Mouse (Mus musculus): Measurements from ENCODE around the gene Tnks1bp1.

Gene Tnks1bp1

DNA sequence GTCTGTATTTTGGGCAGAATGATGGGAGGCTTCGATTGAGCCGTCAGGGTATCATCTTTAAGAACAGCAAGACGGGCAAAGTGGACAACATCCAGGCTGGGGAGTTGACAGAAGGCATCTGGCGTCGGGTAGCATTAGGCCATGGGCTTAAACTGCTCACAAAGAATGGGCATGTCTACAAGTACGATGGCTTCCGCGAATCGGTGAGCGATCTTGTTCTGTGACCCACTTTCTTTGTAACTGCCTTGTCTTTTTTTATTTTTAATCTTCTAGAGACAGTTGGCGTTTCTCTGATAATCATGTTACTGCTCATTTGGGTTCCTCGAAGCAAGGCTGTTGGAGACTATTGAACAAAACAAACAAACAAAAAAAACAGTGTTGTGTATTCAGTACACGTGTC lies 9.5 kb upstream of the Tnks1bp1 start:
- DNase-seq (ENCODE audit: low spot score in 2 of 2): no peak

DNA sequence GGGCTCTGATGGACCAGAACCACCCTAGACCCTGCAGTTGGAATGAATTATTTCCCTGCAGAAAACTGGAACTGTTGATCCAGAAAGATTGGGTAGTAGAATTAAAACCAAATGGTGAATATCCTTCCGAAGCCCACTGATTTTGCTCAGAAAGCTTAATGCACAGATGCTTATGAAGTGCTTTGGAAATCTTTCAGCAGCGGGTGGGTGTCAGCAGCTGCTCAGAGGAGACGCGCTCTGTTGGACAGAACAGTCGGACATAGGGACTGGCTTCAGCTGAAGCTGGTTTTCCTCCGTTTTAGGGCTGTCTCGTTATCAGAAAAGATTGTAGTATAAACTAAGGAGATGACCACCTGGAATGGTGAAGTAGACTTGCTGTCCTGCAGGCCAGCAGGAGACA lies 4.2 kb upstream of the Tnks1bp1 start:
- DNase-seq (ENCODE audit: low spot score in 2 of 2): no peak

DNA sequence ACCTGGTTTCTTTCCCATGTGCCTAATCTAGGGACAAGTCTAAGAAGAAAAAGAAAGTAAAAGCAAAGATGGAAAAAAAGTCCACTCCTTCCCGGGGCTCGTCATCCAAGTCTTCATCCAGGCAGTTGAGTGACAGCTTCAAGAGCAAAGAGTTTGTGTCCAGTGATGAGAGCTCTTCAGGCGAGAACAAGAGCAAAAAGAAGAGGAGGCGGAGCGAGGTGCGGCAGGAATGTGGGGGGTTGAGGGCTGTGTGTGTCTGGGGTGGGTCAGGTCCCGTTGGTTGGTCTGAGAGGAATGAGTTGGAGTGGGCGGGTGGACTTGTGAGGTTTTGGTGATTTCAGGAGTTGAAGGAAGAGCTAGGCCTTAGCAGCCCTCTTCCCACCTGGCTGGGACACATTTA lies 1.6 kb upstream of the Tnks1bp1 start:
- no peak for DNase-seq (ENCODE audit: low spot score in 2 of 2)

DNA sequence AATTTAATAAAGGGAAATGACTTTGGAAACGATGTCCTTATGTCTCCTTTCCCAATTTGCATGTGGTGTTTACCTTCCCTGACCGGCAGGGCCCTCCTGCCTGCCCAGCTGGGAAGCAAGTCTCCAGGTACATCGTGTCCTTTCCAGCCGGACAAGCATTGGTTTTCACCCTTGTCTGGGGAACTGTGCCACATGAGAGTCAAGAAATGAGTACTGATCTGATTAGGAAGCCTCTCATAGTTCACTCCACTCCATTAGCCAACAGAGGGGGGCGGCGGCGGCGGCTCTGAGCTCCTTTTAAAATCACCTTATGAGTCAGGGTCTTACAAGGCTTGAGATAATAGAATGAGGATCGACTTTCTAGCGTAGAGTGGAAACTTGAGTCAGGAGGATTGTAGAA lies 741 bp upstream of the Tnks1bp1 start:
- DNase-seq (ENCODE audit: low spot score in 2 of 2): no peak

DNA sequence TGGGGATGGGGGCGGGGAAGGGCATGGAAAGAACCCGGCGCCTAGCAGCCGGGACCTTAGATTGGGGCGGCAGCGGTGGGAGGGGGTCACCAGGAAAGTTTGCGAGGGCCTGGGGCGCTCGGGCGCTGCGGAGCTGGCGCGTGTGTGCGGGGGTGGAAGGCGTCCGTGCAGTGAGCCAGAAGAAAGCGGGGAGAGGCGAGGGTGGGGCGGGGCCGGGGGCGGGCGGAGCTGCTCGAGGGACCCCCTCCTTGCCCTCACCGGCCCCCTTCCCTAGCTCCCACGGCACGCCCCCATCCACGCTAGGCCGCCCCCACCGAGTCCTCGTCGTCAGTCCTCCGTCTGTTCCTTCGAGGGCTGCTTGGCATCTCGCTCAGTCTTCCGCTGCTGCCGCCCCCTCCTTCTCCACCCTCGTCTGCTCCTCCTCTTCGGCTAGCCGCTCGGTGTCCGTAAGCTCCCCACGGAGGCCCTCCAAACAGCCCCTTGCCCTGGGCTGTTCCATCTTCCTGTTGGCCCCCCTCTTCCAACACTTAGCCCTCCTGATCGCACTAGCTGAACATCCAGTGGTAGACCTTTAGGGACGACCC lies 438 bp downstream of the Tnks1bp1 start:
- DNase-seq (ENCODE audit: low spot score in 2 of 2): peak; percentile 59 to 60

DNA sequence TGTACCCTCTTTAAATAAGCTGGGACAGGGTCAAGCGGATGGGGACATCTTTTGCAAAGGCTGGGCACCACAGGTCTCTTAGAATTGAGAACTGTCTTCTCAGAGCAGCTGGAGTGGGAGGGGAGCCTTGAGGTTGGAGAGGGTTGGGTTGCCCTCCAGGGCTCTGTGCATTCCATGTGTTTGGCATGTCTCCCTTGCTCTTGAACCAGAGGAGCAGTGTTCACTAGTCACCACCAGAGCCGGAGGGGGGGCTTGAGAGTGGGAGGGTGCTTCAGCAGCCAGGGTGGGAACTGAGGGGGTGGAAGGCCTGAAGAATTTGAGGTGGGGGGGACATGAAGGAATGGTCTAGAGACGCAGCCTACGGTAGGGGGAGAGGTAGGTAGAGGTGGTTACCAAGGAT lies 1.5 kb downstream of the Tnks1bp1 start:
- no peak for DNase-seq (ENCODE audit: low spot score in 2 of 2)

DNA sequence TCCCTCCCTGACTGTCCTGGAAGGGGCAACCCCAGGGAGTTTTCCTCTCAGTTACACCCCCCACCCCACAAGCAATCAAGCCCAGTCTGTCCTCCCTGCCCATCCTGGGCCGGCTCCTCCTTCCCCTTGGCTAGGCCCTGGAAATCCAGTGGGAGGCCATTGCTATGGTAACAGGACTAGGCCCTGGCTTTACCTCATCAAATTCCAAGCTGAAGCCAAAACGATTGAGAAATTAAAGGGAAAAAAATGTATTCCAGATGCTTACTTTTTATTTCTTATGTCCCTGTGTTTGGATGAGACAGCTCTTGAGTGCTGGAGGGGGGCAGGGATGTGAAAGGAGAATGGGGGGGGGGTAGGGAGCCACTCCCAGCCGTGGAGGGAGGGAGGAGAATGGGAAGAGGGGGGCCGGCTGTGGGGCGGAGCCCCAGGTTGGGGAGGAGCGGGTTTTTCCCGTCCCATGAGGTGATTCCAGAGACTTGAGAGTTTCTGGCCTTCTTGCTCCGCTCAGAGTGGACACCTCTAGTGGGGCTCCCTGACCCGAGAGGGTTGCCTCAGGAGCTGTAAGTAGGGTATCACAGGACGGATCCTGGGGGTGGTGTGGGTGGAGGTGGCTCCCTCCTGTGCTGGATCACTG lies 2.3 kb downstream of the Tnks1bp1 start:
- DNase-seq (ENCODE audit: low spot score in 2 of 2): peak in 1 of 2 experiments; percentile 40

DNA sequence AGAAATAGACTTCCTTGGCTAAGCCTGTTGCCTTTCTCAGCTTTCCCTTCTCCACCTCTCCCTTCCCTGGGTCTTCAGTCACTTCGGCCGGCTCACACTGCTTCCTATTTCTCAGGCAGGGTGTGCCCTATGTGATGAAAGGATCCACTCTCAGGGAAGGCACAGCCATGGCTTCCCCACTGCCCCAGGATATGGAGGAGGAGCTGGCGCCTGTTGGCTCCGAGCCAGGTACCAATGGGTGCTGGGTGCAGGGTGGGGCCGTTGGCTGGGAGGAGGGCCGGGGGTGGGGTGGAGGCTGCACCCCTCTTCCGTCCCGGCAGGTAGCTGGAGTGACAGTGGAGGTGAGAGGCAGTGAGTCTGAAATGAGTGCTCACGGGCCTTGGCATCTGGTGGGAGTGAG lies 2.9 kb downstream of the Tnks1bp1 start:
- DNase-seq (ENCODE audit: low spot score in 2 of 2): no peak

DNA sequence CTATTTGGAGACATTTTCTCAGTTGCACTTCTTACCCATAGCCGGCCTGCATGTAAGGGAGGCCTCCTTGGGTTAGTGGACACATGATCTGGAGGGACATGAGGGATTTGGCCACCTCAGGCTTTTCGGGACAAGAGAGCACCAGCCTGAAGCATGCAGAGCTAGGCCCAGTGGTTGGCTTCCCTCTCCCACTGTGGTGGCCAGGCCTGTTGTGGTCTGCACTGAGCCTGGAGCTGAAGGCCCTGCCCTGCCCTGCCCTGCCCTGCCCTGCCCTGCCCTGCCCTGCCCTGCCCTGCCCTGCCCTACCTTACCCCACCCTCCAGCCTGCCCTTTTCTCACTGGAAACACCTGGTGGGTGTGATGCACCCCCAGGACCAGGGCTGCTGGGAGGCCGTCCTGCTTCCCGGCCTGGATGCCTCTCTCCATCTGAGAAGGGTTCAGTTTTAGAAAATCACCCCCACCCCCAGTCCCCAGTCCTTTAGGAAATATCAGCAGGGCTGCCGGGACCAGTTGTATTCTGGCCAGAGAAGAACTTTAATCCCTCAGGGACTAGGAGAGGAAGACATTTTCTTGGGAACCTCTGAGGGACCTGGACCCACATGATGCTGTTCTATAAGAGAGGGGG lies 5.5 kb downstream of the Tnks1bp1 start:
- DNase-seq (ENCODE audit: low spot score in 2 of 2): no peak

DNA sequence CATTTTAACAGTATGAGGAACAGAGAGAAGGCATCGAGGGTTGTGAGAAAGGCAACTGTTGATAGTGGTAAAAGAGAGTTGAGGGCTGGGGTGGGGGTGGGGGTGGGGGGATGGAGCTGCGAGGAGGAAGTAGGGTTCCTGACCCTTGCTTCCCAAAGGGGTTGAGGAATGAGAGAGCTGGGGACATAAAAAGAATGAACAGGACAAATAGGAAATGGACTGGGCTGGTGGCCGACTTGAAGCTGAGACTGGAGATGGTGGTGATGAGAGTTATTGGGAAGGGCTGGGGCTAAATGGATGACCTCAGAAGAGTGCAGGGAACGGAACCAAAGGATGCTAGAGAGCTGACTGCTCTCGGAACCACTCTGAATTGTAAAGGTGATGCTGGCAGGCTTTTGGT lies 8.9 kb downstream of the Tnks1bp1 start:
- no peak for DNase-seq (ENCODE audit: low spot score in 2 of 2)

DNA sequence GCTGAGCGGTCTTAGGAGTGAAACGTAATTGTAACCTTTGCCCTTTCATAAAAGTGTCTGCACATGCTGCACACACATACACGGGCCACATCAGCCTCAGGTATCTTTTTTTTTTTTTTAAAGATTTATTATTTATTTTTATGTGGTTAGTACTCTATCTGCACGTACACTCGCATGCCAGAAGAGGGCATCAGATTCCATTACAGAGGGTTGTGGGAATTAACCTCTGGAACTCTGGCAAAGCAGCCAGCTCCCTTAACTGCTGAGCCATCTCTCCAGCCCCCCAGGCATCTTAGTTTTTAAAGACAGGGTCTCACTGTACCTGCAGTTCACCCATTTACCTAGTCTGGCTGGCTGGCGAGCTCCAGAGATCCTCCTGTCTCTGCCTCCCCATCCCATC lies 11.9 kb downstream of the Tnks1bp1 start:
- no peak for DNase-seq (ENCODE audit: low spot score in 2 of 2)

DNA sequence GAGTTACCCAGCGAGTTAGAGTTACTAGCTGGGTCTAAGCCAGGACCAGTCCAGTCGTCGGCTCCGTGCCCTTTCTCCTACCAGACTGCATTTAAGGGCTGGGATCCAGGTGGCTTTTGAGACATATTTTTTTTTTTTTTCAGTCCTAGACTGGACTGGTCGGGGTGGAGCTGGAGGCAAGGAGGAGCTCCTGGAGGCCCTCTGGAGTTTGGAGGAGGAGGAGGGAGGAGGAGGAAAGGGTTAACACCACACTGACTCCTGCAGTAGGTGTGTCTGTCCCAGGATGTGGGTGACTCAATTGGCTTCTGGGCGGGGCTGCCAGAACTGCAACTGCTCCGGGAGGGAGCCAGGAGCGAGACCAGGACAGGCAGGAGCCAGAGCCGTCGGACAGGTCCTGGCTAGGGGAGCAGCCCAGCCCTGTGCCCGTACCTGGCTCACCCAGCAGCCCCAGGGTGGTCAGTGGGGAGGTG lies 12.8 kb downstream of the Tnks1bp1 start:
- no peak for DNase-seq (ENCODE audit: low spot score in 2 of 2)

DNA sequence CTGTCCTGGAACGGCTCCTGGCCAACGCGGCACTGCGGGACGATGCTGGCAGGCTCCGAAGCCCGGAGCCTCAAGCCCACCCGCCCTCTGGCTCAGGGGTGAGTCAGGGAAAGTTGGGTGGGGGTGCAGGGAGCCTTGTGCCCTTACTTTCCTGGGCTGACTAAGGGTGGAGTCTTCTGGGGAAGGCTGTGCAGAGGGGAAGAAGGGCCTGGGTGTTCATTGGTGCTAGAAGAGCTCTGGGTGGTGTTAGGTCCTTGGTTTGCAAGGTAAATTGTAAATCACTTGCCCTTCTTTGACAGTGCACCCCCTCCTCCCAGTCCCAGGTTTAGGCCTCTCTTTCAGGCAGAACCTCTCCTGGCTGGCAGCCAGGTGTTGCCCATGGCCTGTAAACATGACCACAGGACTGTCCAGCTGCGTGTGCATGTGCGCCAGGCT lies 13.3 kb downstream of the Tnks1bp1 start:
- no peak for DNase-seq (ENCODE audit: low spot score in 2 of 2)

DNA sequence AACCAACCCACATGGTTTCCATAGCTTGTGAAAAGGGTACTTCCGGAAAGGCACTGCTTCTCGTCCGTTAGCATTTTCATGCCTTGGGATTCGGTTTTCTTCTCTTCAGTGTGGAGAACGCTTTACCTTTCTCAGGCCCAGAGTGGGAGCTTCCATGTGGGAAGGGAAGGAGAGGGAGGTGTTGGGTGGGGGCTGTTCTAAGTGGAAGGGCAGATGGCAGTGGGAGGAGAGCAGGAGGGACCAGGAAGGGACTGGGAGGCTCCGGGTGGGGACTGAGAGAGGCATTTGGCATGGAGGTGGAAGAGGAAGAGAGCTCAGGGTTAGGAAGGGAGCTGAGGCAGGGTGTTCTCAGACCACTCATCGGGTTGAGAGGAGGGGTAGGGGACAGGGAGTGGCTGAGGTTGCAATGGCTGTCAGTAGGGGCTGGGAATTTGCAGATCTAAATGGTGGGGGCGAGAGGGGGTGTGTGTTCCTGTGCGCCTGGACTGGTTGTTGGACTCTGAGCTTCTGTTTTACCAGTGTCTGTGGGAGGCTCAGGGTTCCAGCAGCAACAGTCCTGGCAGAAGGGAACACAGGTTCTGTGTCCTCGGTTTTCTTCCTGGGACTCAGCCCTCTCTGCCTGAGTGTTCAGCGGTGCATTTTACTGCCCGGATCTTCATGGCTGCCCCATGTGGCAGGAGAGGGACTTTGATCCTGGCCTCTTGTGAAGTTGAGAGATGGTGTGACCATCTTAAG lies 17.5 kb downstream of the Tnks1bp1 start:
- no peak for DNase-seq (ENCODE audit: low spot score in 2 of 2)

DNA sequence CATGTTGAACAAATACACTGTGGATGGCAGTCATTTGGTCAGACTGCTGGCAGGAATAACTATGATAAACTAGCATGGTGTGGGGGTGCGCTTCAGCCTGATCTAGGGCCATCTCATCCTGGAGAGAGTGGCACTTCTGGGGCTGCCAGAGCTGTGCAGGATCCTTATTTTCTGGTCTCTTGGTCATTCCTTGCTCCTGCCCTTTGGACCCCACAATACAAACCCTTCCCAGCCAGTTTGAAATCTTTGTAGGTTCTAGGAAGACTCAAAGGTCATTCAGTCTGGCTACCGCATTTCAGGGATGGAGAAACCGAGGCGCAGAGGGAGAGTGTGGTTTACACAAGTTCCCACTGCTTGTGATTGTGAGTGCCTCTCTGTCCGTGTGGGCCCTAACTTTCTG lies 19.1 kb downstream of the Tnks1bp1 start:
- no peak for DNase-seq (ENCODE audit: low spot score in 2 of 2)

DNA sequence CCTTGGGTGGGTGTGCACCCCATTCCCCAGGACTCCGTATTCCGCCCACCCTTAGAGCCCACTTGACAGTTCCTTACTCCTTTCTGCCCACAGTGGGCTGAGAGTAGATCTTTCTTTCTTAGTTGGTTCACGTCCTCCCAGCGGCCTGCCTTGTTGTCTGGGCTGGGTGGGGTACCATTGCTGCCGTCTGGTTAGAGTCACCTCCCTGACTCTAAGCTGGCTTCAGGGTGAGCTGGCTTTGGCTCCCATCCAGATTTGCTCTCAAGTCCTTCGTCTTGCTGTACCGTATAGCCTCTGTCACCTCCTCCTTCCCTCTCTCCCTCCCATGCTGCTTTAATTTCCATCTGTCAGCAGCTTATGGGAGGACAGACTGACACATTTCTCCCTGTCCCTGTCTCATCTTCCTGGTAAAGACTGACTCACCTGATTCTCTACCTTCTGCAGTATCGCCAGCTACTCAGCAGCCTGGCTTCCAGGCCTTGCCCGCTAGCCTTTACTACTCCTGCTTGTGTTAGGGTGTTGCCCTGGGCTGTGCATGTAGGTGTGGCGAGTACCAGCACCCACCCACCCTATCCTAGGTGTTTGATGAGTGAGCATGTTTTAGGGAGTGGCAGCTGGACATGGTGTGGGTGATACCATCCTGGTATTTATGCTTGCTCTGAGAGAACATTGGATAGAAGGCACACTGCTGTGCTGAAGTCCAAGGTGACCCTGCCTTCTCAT lies 20.2 kb downstream of the Tnks1bp1 start:
- DNase-seq (ENCODE audit: low spot score in 2 of 2): no peak

DNA sequence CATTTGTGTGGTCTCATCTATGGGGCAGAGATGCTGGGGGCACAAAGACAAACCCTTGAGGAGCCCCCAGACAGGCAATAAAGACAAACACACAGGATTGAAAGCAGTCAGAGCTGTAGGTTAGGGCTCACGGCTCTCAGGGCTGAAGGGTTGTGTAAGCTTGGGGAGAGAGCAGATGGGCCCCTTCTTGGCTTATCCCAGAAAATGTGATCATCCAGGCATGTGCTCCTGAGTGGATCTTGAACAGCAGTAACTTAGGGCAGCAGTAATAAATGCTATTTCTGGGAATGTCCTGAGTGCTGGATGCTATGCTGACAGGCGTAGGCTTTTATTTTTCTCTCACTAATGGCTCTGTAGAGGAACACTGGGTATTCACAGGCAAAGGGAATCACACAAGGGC lies 20.8 kb downstream of the Tnks1bp1 start:
- no peak for DNase-seq (ENCODE audit: low spot score in 2 of 2)

DNA sequence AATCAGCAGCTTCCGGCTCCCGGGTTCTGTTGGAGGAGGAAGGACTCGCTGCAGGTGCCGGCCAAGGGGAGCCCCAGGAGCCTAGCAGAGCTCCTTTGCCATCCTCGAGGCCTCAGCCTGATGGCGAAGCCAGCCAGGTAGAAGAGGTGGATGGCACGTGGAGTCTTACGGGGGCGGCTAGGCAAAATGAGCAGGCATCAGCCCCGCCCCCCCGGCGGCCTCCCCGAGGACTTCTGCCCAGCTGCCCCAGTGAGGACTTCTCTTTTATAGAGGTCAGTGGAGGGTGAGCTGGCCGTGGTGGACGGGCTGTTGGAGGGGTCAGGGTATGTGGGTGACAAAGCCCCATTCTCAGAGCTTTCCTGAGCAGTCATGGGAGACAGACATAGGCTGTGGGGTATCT lies 22.3 kb downstream of the Tnks1bp1 start:
- no peak for DNase-seq (ENCODE audit: low spot score in 2 of 2)

DNA sequence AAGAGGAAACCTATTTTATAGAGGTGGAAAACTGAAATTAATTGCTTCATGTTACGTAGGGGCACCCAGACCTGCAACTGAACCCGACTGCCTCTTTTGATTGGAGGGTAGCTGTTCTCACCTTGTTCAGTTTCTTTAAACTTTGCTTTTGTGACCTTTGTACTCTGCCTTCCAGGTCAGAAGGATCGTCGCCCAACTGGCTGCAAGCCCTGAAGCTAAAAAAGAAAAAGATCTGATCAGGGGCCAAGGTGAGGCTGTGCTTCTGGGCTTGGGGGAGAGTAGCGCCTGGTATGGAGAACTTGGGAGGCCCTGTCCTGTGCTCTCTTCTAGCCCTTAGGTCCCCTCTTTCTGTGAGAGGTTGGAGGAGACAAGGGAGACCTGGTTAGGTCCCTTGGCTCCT lies 24.1 kb downstream of the Tnks1bp1 start:
- DNase-seq (ENCODE audit: low spot score in 2 of 2): no peak

DNA sequence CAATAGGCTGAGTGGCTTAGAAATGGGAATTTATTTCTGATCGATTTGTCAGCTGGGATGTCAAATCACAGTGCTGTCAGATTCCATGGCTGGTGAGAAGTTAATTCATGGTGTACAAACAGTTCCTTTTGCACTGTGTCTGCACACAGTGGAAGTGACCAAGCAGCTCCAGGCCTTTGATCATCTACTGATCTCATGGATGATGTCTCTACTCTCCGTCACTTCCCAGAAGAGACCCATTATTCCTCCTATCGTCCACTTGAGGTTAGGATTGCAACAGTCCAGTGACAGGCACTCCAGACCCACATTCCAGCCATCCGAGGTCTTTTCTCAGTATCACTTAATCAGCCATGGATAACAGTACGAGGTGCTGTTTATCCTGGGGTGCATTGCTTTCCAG lies 25.9 kb downstream of the Tnks1bp1 start:
- no peak for DNase-seq (ENCODE audit: low spot score in 2 of 2)

DNA sequence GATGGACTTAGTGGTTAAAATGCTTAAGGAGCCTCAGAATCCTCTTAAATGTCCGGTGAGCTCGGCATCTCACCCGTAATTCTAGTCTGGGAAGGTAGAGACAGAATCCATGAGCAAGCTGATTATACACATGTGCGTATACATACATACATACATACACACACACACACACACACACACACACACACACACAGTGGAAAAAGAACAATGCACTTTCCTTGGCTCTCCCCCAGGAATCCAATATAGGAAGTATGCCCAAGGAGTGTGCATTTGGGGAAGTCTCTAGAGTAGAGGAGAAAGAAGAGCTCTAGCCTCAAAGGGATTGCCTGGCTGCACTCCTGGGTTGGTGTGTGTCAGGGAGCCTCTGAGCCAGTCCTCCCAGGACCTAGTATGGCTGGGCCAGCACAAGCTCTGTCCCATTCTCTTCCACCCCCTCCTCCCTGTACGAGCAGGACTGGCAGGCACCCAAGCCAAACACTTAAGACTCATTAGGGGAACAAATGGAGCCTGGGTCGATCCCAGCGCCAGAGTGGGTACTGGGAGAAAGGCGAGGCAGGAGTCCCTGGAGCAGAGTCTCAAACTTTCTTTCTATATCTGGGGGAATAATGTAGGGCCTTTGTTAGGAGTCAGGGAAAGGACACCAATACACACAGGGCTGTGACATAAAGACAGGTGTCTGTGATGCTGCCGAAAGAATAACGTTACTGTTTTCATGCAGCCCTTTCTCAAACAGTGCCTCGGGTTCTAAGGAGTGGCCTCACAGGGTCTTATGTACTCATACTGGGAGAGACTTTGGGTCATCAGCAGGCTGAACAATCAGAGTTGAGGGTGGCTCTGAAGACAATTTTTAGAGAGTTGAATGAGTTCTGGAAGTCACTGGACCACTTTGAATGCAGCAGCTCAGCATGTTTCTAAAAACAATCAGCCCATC lies 41.2 kb downstream of the Tnks1bp1 start:
- no peak for DNase-seq (ENCODE audit: low spot score in 2 of 2)

Measured in frontal cortex, postnatal 14 days (tissue).